Mouse (Mus musculus): ENCODE measurements around the gene Lgals3. TPM values are rescaled to one million over a fixed set of nuclear protein-coding genes. Genes with fewer than 3 reads are reported as not detected.
"Not testable (repeated sequence)": the region's sequence is repeated elsewhere in the genome, so short reads cannot be mapped to it uniquely, and the experiment has no call there.

The Lgals3 gene
- 1.7 and 1.9 TPM in 2 replicates for polyA plus RNA-seq (2016; fragmentation: Nextera tagmentation; extraction: Ambion mirVana)

DNA sequence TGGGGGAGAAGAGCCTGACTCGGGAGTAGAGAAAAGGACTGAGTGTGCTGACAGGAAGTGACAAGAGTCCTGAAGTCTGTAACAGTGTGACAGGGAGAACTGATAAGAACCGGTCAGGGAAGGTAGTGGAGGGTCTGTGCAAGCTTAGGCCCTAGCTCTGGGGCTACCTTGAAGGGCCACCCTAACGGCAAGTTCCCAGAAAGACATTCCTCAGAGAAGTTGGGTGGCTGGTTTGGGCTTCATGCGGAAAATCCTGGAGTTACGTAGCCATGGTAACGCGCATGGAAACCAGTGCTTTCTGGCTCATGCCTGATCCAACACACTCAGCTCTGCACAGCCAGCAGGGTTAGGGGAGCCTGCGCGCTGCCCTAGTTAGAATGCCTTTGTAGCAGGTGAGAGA lies at the start of gene Lgals3:
Gene Lgals3 (plus strand): TSS at position 291 of the 400 bp plus-strand sequence.
- Histone ChIP-seq H3K4me3 (no peak within 1 kb of the TSS; the same call in 1 of the 2 replicates), H3K36me3 (no peaks in the 10 kb centered on the region), H3K9me3 (replicated peaks) (no peaks in the 10 kb centered on the region), H3K4me2 (peak within 1 kb of the TSS; percentile 47), H3K9ac (0 out of 2 replicates have a peak within 1 kb of the TSS, but pooled peaks have one; percentile 0), H3K27ac (ENCODE audit: poor library complexity, severe bottlenecking) (no peak within 1 kb of the TSS), H3K4me1 (replicated peaks) (peaks cover 21% of the 10 kb centered on the region), H3K27me3 (replicated peaks) (peaks cover 5% of the 10 kb centered on the region)
- ATAC-seq (ENCODE audit: insufficient number of reproducible peaks, low FRiP score), result peak; percentile 69
- 18% methylated on average over 9 of the region's 9 CpGs for WGBS

GRCm38 (mm10) chr14:47319362-47319761 lies 48.2 kb upstream of the Lgals3 start:
- Histone ChIP-seq H3K27ac (ENCODE audit: poor library complexity, severe bottlenecking) (no peak overlapping the region), H3K4me2 (no peak overlapping the region), H3K9ac (no peak overlapping the region), H3K36me3 (peaks cover 49% of the 10 kb centered on the region), H3K9me3 (replicated peaks) (no peaks in the 10 kb centered on the region), H3K4me3 (no peak overlapping the region), H3K27me3 (replicated peaks) (no peaks in the 10 kb centered on the region), H3K4me1 (replicated peaks) (no peaks in the 10 kb centered on the region)
- WGBS, result 89% methylated on average over 5 of the region's 5 CpGs
- no peak for ATAC-seq (ENCODE audit: insufficient number of reproducible peaks, low FRiP score)

- not testable (repeated sequence) for H3K9ac ChIP-seq; H3K27ac ChIP-seq (ENCODE audit: poor library complexity, severe bottlenecking); H3K4me1 ChIP-seq (replicated peaks); H3K9me3 ChIP-seq (replicated peaks); H3K4me3 ChIP-seq; H3K4me2 ChIP-seq; H3K27me3 ChIP-seq (replicated peaks)
- peaks cover 44% of the 10 kb centered on the region for H3K36me3 ChIP-seq
- WGBS, result 69% methylated on average over 7 of the region's 8 CpGs
- peak; percentile 18; the same call in 1 of the 2 replicates for ATAC-seq (ENCODE audit: insufficient number of reproducible peaks, low FRiP score)
Measured at GRCm38 (mm10) chr14:47321581-47321980, 46.0 kb upstream of the Lgals3 start.

GRCm38 (mm10) chr14:47325965-47326761 lies 41.4 kb upstream of the Lgals3 start:
- WGBS, result 85% methylated on average over 9 of the region's 9 CpGs
- Histone ChIP-seq H3K4me3 (no peak overlapping the region), H3K9ac (no peak overlapping the region)

GRCm38 (mm10) chr14:47327347-47327746 lies 40.2 kb upstream of the Lgals3 start:
- H3K4me2 ChIP-seq, result no peak overlapping the region
- WGBS, result 94% methylated on average over 5 of the region's 5 CpGs
- H3K4me3 ChIP-seq, result no peak overlapping the region
- H3K9me3 ChIP-seq (replicated peaks), result peaks cover 4% of the 10 kb centered on the region; the same call in 1 of the 2 replicates
- H3K4me1 ChIP-seq (replicated peaks), result no peaks in the 10 kb centered on the region
- no peak overlapping the region for H3K27ac ChIP-seq (ENCODE audit: poor library complexity, severe bottlenecking)
- H3K9ac ChIP-seq, result no peak overlapping the region
- H3K36me3 ChIP-seq, result peaks cover 21% of the 10 kb centered on the region
- no peaks in the 10 kb centered on the region for H3K27me3 ChIP-seq (replicated peaks)
- ATAC-seq (ENCODE audit: insufficient number of reproducible peaks, low FRiP score), result no peak

More at GRCm38 (mm10) chr14:47325965-47326761, 41.4 kb upstream of the Lgals3 start:
- no peak overlapping the region for H3K4me2 ChIP-seq
- no peaks in the 10 kb centered on the region for H3K27me3 ChIP-seq (replicated peaks)
- no peaks in the 10 kb centered on the region for H3K4me1 ChIP-seq (replicated peaks)
- peaks cover 4% of the 10 kb centered on the region; the same call in 1 of the 2 replicates for H3K9me3 ChIP-seq (replicated peaks)
- peaks cover 25% of the 10 kb centered on the region for H3K36me3 ChIP-seq
- ATAC-seq (ENCODE audit: insufficient number of reproducible peaks, low FRiP score), result no peak
- no peak overlapping the region for H3K27ac ChIP-seq (ENCODE audit: poor library complexity, severe bottlenecking)

DNA sequence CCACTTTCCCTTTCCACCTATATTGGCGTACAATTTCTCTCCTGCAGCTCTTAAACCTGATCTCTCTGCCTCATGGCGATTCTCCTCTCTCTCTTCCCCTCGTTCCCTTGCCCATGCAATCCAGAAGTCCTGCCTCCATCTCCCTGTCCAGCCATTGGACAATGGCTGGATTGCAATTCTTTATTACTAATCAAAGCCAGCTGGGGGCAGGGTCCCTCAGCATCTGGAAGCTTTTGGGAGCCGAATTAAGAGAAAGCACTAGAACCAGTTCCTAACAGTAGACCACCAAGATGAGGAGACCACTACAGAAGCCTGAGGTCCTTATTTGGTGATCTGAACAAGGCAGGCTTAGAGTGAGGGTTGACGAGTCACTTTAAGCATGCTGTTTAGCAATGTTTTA lies 35.6 kb upstream of the Lgals3 start:
- Histone ChIP-seq H3K36me3 (no peaks in the 10 kb centered on the region), H3K4me3 (no peak overlapping the region), H3K27ac (ENCODE audit: poor library complexity, severe bottlenecking) (no peak overlapping the region), H3K9me3 (replicated peaks) (no peaks in the 10 kb centered on the region), H3K27me3 (replicated peaks) (no peaks in the 10 kb centered on the region), H3K4me1 (replicated peaks) (no peaks in the 10 kb centered on the region), H3K4me2 (no peak overlapping the region), H3K9ac (no peak overlapping the region)
- no peak for ATAC-seq (ENCODE audit: insufficient number of reproducible peaks, low FRiP score)
- WGBS, result 64% methylated on average over 5 of the region's 5 CpGs

GRCm38 (mm10) chr14:47334819-47335218 lies 32.7 kb upstream of the Lgals3 start:
- WGBS, result 78% methylated on average over 4 of the region's 4 CpGs
- ATAC-seq (ENCODE audit: insufficient number of reproducible peaks, low FRiP score), result no peak
- Histone ChIP-seq H3K9ac (no peak overlapping the region), H3K9me3 (replicated peaks) (no peaks in the 10 kb centered on the region), H3K4me1 (replicated peaks) (no peaks in the 10 kb centered on the region), H3K36me3 (no peaks in the 10 kb centered on the region), H3K4me3 (no peak overlapping the region), H3K4me2 (no peak overlapping the region), H3K27me3 (replicated peaks) (no peaks in the 10 kb centered on the region), H3K27ac (ENCODE audit: poor library complexity, severe bottlenecking) (no peak overlapping the region)

DNA sequence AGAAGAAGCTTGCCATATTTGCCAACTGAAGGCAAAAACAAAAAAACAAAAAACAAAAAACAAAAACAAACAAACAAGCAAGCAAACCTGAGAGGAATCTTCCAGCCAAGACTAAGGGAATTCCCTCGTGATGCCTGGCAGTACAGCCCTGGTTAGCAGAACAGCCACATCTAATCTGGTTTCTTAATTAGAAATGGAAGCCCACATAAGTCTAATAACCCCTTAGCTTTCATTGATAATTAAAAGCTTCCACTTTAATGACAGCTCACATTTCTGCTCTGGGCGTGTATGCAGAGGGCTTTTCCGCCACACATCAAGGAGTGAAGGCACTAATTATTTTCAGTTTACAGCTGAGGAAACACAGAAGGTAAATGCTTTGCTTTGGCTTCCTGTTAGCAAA lies 32.3 kb upstream of the Lgals3 start:
- H3K4me2 ChIP-seq, result no peak overlapping the region
- H3K4me3 ChIP-seq, result no peak overlapping the region
- H3K9me3 ChIP-seq (replicated peaks), result no peaks in the 10 kb centered on the region
- no peaks in the 10 kb centered on the region for H3K36me3 ChIP-seq
- no peaks in the 10 kb centered on the region for H3K4me1 ChIP-seq (replicated peaks)
- H3K9ac ChIP-seq, result no peak overlapping the region
- no peaks in the 10 kb centered on the region for H3K27me3 ChIP-seq (replicated peaks)
- ATAC-seq (ENCODE audit: insufficient number of reproducible peaks, low FRiP score), result no peak
- WGBS, result 75% methylated on average over 3 of the region's 3 CpGs
- H3K27ac ChIP-seq (ENCODE audit: poor library complexity, severe bottlenecking), result no peak overlapping the region

DNA sequence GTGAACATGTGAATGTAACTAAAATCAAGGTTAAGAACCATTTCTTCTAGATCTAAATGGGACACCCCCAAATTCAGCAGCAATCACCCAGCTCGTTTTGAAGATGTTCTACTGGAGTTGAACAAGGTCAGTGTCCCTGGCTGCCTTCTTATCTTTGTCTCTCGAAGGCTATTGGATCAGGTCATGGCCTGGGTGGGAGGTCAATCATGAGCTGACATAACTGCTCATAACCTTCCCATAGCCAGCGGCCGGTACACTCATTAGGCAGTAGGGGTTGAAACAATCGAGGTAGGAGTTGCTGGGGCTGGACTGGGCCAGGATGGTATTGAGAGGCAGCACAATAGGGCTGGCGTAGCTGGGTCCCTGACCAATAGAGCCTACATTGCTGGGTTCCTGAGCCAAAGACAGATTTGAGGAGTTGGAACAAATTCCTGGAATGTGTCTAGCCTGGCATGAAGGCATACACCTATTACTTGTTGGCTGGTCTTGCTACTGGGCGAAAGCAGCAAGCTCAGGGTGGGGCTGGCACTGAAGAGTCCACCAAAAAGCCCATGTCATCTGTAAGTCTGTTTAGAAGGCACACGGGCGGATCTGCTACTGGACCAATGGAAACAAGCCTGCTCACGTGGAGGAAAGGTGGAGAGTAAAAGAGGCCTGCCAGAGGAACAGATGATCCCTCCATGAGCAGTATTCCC lies 27.2 kb upstream of the Lgals3 start:
- Histone ChIP-seq H3K36me3 (no peaks in the 10 kb centered on the region), H3K4me2 (no peak overlapping the region), H3K4me3 (no peak overlapping the region), H3K27ac (ENCODE audit: poor library complexity, severe bottlenecking) (no peak overlapping the region), H3K27me3 (replicated peaks) (no peaks in the 10 kb centered on the region), H3K4me1 (replicated peaks) (no peaks in the 10 kb centered on the region), H3K9ac (no peak overlapping the region), H3K9me3 (replicated peaks) (no peaks in the 10 kb centered on the region)
- ATAC-seq (ENCODE audit: insufficient number of reproducible peaks, low FRiP score), result no peak
- WGBS, result 77% methylated on average over 10 of the region's 10 CpGs

DNA sequence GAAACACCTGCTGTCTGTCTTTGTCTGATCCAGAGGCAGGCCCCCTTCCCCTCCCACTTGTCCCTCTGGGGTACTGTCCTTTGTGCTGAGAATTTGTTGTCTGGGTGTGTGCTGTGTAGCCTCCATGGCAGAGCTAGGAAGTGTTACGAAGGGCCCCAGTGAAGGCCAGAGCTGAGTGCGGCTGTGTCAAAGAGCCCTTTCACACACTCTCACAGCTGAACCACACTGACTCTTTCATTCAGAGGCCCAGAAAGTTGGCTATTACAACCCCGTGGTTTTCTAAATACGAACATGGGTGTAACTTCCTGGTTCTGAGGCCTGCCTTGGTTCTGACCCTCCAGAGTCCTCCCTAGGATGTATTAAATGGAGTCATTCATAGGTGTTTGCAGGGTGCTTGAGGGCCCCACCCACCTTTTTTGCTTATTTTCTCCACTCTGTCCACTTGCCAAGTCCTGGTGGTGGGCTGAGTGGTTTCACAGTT lies 25.7 kb upstream of the Lgals3 start:
- ATAC-seq (ENCODE audit: insufficient number of reproducible peaks, low FRiP score), result no peak

GRCm38 (mm10) chr14:47346715-47347114 lies 20.8 kb upstream of the Lgals3 start:
- Histone ChIP-seq H3K4me1 (replicated peaks) (no peaks in the 10 kb centered on the region), H3K9ac (no peak overlapping the region), H3K4me3 (no peak overlapping the region), H3K4me2 (no peak overlapping the region), H3K27ac (ENCODE audit: poor library complexity, severe bottlenecking) (no peak overlapping the region), H3K36me3 (no peaks in the 10 kb centered on the region), H3K27me3 (replicated peaks) (no peaks in the 10 kb centered on the region), H3K9me3 (replicated peaks) (no peaks in the 10 kb centered on the region)
- WGBS, result 79% methylated on average over 1 of the region's 1 CpGs
- no peak for ATAC-seq (ENCODE audit: insufficient number of reproducible peaks, low FRiP score)

More for the DNA sequence above, 25.7 kb upstream of the Lgals3 start:
- 82% methylated on average over 4 of the region's 4 CpGs for WGBS
- H3K4me3 ChIP-seq, result no peak overlapping the region
- no peak overlapping the region for H3K4me2 ChIP-seq
- H3K9me3 ChIP-seq (replicated peaks), result no peaks in the 10 kb centered on the region
- no peaks in the 10 kb centered on the region for H3K27me3 ChIP-seq (replicated peaks)
- no peak overlapping the region for H3K9ac ChIP-seq
- no peak overlapping the region for H3K27ac ChIP-seq (ENCODE audit: poor library complexity, severe bottlenecking)
- H3K4me1 ChIP-seq (replicated peaks), result no peaks in the 10 kb centered on the region
- H3K36me3 ChIP-seq, result no peaks in the 10 kb centered on the region

Measured in heart, embryonic 12.5 days (tissue).